Mouse (Mus musculus) midbrain, embryonic 12.5 days (tissue): ENCODE data around the gene Pigc. TPM values are rescaled to one million over a fixed set of nuclear protein-coding genes. Genes with fewer than 3 reads are reported as not detected.

ENCODE experiments used
- ATAC-seq: fragments of 200-750 bp; cut with Nextera tagmentation; 2 replicates; pipeline ENCODE4 v1.8.0; 2017; ENCODE audit warnings: low read depth, moderate TSS enrichment, moderate library complexity; ENCODE audit not compliant: low FRiP score
- H3K27ac ChIP-seq: fragments of 300-500 bp; sonication (generic); replicated peaks from 2 replicates; pipeline ENCODE4 v1.5.1; 2016; ENCODE audit warnings: mild to moderate bottlenecking
- H3K27me3 ChIP-seq: fragments of 300-500 bp; sonication (generic); 2 replicates; pipeline ENCODE4 v1.6.1; 2016; ENCODE audit warnings: mild to moderate bottlenecking
- H3K36me3 ChIP-seq: fragments of 300-500 bp; sonication (generic); 2 replicates; pipeline ENCODE4 v1.6.1; 2016
- H3K4me1 ChIP-seq: fragments of 300-500 bp; sonication (generic); 2 replicates; pipeline ENCODE4 v1.6.1; 2016
- H3K4me2 ChIP-seq: fragments of 300-500 bp; sonication (generic); replicated peaks from 2 replicates; pipeline ENCODE4 v1.6.1; 2016; ENCODE audit warnings: mild to moderate bottlenecking, moderate library complexity
- H3K4me3 ChIP-seq: fragments of 300-500 bp; sonication (generic); 2 replicates; pipeline ENCODE4 v1.5.1; 2016; ENCODE audit warnings: mild to moderate bottlenecking
- H3K9ac ChIP-seq: fragments of 300-500 bp; sonication (generic); replicated peaks from 2 replicates; pipeline ENCODE4 v1.6.1; 2016; ENCODE audit warnings: mild to moderate bottlenecking, moderate library complexity
- H3K9me3 ChIP-seq: fragments of 300-500 bp; sonication (generic); 2 replicates; pipeline ENCODE4 v1.6.1; 2016; ENCODE audit warnings: mild to moderate bottlenecking
- WGBS: fragments of 180-500 bp; shearing (Covaris S2); methylation state at CpG from one replicate; pipeline ENCODE4 v1.1.7; 2016; 5-methylcytosine and 5-hydroxymethylcytosine counted together
- polyA plus RNA-seq: library from polyadenylated mRNA; unstranded; fragments of >200 nt; fragmentation: Nextera tagmentation; extraction: Ambion mirVana; gene quantifications from 2 replicates; pipeline ENCODE4 v1.2.1, GENCODE M21; 2016

Gene Pigc
- polyA plus RNA-seq, 1 experiment from 2014 or later: 34.9 TPM

GRCm38 (mm10) chr1:161951009-161951779 lies 17.8 kb upstream of the Pigc start:
- H3K4me3 ChIP-seq: no peak overlapping the region
- WGBS: 81% methylated on average over 5 of the region's 5 CpGs
- H3K27me3 ChIP-seq: no peaks in the 10 kb centered on the region
- H3K9me3 ChIP-seq: no peaks in the 10 kb centered on the region
- no peaks in the 10 kb centered on the region for H3K4me1 ChIP-seq
- H3K9ac ChIP-seq: no peak overlapping the region
- H3K36me3 ChIP-seq: no peaks in the 10 kb centered on the region
- H3K27ac ChIP-seq: no peak overlapping the region
- ATAC-seq: no peak
- H3K4me2 ChIP-seq: no peak overlapping the region

DNA sequence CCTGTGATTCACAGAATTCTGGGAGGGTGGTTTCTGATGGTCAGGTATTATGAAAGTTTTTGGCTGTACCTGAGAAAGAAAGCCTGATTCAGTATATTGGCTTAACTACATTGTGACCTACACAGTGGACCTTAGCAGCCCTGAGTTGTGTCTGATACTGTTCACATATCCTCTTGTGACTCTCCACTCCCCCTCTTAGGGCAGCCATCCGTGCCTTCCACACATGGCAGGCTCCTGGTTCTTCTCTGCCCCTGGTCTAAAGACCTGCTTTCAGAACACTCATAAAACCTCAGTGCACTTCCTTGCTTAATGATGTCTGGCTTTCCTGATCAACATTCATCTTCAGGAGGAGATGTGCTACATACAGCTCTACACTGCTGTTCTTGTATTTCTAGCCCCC lies 16.4 kb upstream of the Pigc start:
- Histone ChIP-seq H3K9me3 (no peaks in the 10 kb centered on the region), H3K9ac (no peak overlapping the region), H3K4me2 (no peak overlapping the region), H3K27ac (no peak overlapping the region), H3K4me3 (no peak overlapping the region), H3K4me1 (no peaks in the 10 kb centered on the region), H3K36me3 (no peaks in the 10 kb centered on the region), H3K27me3 (no peaks in the 10 kb centered on the region)
- ATAC-seq: no peak
- 62% methylated on average over 1 of the region's 1 CpGs for WGBS

DNA sequence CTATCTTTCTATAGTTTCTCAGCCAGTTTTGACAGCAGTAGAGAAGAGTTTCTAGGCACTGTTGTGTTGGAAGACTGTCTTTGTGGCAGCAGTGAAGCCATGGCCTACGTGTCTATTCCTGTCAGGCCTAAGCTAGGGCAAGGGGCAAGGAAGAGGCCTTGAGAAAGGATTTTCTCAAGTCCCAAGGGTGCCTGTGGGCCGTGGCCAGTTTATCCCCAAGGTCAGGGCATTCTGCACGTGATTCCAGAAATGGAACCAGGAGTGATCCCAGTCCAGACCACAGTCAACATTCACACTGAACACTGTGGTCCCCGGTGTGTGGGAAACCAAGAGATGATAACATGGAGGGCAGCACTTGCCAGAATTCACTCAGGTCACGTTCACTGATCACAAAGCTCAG lies 13.1 kb upstream of the Pigc start:
- no peak overlapping the region for H3K4me3 ChIP-seq
- no peak for ATAC-seq
- no peaks in the 10 kb centered on the region for H3K4me1 ChIP-seq
- H3K36me3 ChIP-seq: no peaks in the 10 kb centered on the region
- H3K9ac ChIP-seq: no peak overlapping the region
- H3K9me3 ChIP-seq: no peaks in the 10 kb centered on the region
- no peak overlapping the region for H3K27ac ChIP-seq
- 70% methylated on average over 5 of the region's 5 CpGs for WGBS
- no peaks in the 10 kb centered on the region for H3K27me3 ChIP-seq
- H3K4me2 ChIP-seq: no peak overlapping the region

DNA sequence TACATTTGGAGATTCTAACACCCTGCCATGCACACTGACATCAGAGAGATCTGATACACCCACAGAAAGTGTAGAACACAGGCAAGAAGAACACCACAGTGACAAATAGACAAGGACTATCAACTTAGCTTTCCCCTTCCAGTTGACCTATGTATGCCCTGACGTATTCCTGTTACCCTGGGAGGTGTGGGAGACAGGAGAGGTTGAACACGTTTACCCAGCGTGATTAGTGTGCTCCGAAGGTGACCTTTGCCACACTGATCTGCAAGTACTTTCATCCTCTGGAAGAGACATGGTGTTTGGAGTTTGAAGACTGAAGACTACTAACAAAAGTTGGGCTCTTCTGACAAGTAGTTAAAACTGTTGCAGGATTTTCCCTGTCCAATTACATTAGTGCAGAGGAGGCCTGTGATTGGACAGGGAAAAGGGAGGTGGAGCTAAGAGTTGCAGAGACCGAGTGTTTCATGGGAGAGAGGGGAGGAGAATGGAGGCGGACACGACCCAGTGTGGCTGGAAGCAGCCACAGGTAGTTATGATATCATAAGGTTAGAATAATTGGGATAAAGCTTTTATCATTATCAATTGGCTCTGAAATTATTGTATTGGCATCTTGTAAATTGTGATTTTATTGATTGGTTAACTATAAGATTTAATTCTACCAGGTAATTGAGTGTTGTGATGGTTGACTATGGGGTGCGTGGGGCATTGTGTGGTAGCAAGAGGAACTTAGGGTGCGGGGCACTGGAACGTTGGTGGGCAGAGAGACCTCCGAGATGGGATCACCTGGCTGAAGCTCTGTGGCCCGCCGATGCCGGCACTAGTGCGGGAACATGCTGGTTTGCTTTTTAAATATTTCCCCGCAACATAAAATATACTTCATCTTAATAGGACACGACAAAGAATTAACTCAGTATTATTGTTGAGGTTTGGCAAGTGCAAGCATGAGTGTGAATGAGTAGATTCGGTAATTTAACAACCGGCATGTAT lies 10.7 kb upstream of the Pigc start:
- no peak overlapping the region for H3K4me2 ChIP-seq
- no peaks in the 10 kb centered on the region for H3K36me3 ChIP-seq
- 86% methylated on average over 19 of the region's 19 CpGs for WGBS
- H3K4me3 ChIP-seq: no peak overlapping the region
- no peaks in the 10 kb centered on the region for H3K27me3 ChIP-seq
- H3K27ac ChIP-seq: no peak overlapping the region
- ATAC-seq: no peak
- H3K9ac ChIP-seq: no peak overlapping the region
- H3K9me3 ChIP-seq: no peaks in the 10 kb centered on the region
- no peaks in the 10 kb centered on the region for H3K4me1 ChIP-seq

DNA sequence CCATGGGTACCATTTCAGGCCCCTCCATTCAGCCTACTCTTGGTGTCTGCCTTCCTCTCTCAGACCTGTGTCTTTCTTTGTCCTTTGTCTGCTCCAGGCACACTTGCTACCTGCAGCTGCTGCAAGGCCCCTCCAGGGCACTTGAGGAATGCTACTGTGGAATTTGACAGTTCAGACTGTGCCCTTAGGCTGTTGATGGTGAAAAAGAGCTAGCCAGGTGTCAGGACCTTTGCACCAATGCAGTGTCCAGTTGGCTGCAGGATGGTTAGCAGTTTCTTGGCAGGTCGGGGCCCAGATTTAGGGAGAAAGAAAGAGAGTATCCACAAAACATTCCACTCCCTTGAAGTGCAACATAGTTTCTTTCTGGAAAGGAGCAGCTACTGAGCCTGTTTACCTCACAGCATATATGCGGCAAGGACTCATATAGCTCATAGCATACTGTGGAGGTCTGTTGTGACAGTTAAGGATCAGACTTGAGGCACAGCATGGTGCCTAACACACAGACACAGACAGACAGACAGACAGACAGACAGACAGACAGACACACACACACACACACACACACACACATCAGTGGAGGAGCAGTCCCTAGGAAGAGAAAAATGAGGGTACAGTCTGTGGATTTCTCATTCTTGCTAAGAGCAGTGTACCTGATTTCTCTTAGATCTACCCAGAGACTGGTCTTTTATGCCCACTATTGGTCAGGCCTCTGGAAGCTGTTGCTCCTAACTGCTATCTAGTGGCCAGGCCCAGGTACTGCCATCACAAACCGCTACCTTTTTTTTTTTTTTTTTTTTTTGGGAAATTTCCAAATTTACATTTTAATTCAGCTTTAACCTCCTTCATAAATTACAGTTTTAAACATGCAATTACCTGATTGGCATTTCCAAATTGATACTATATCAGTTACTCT lies 6.3 kb upstream of the Pigc start:
- H3K4me2 ChIP-seq: no peak overlapping the region
- no peak overlapping the region for H3K27ac ChIP-seq
- H3K4me1 ChIP-seq: no peaks in the 10 kb centered on the region
- no peak overlapping the region for H3K4me3 ChIP-seq
- ATAC-seq: peak; percentile 69
- H3K36me3 ChIP-seq: no peaks in the 10 kb centered on the region
- no peaks in the 10 kb centered on the region for H3K9me3 ChIP-seq
- H3K27me3 ChIP-seq: peaks cover 10% of the 10 kb centered on the region; the same call in 1 of the 2 replicates
- 52% methylated on average over 3 of the region's 3 CpGs for WGBS
- H3K9ac ChIP-seq: no peak overlapping the region

- Histone ChIP-seq H3K36me3 (peaks cover 3% of the 10 kb centered on the region; the same call in 1 of the 2 replicates), H3K27me3 (peaks cover 10% of the 10 kb centered on the region; the same call in 1 of the 2 replicates), H3K9me3 (no peaks in the 10 kb centered on the region), H3K9ac (no peak overlapping the region), H3K4me3 (no peak overlapping the region), H3K4me1 (peaks cover 7% of the 10 kb centered on the region), H3K4me2 (no peak overlapping the region), H3K27ac (no peak overlapping the region)
- 85% methylated on average over 2 of the region's 2 CpGs for WGBS
- no peak for ATAC-seq
Measured at GRCm38 (mm10) chr1:161967936-161968335, 1.1 kb upstream of the Pigc start.

GRCm38 (mm10) chr1:161970874-161971273 lies 1.9 kb downstream of the Pigc start:
- Histone ChIP-seq H3K9ac (no peak overlapping the region), H3K4me1 (peaks cover 10% of the 10 kb centered on the region), H3K9me3 (no peaks in the 10 kb centered on the region), H3K4me2 (no peak overlapping the region), H3K36me3 (peaks cover 3% of the 10 kb centered on the region; the same call in 1 of the 2 replicates), H3K27ac (no peak overlapping the region), H3K27me3 (0 out of 2 replicates have a peak, but pooled peaks cover 6% of the 10 kb centered on the region), H3K4me3 (no peak overlapping the region)
- over 99% methylated on average over 9 of the region's 9 CpGs for WGBS
- ATAC-seq: no peak

DNA sequence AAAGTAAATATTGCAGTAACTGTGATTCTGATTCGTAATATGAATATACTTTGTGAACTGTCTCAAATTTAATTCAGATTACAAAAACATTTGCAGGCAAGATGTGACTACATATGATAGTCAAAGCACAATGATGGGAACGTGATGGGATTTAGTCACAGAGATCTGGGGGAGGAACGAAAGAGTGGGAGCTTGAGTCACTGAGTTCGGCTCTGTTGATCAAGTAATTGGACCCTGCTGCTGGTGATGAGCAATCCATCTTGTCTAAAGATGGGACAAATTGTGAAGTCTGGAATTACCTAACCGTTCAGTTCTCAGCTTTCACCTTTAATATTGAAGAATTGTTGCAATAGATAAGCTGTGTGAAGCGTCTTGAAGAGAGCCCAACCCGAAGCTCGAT lies 3.2 kb downstream of the Pigc start:
- no peak overlapping the region for H3K4me2 ChIP-seq
- H3K36me3 ChIP-seq: peaks cover 3% of the 10 kb centered on the region; the same call in 1 of the 2 replicates
- WGBS: 94% methylated on average over 8 of the region's 8 CpGs
- H3K4me3 ChIP-seq: no peak overlapping the region
- H3K27ac ChIP-seq: no peak overlapping the region
- H3K9me3 ChIP-seq: no peaks in the 10 kb centered on the region
- H3K4me1 ChIP-seq: peaks cover 14% of the 10 kb centered on the region
- no peak overlapping the region for H3K9ac ChIP-seq
- ATAC-seq: no peak
- H3K27me3 ChIP-seq: no peaks in the 10 kb centered on the region

GRCm38 (mm10) chr1:161976255-161977182 lies 7.5 kb downstream of the Pigc start:
- 52% methylated on average over 16 of the region's 16 CpGs for WGBS
- peak; percentile 55 for ATAC-seq
- Histone ChIP-seq H3K27ac (no peak overlapping the region), H3K36me3 (no peaks in the 10 kb centered on the region), H3K4me3 (no peak overlapping the region), H3K9ac (no peak overlapping the region), H3K4me1 (peaks cover 7% of the 10 kb centered on the region; the same call in 1 of the 2 replicates), H3K4me2 (no peak overlapping the region), H3K9me3 (no peaks in the 10 kb centered on the region), H3K27me3 (no peaks in the 10 kb centered on the region)

- Histone ChIP-seq H3K27ac (no peak overlapping the region), H3K36me3 (no peaks in the 10 kb centered on the region), H3K9me3 (no peaks in the 10 kb centered on the region), H3K27me3 (no peaks in the 10 kb centered on the region), H3K9ac (no peak overlapping the region), H3K4me2 (no peak overlapping the region), H3K4me3 (no peak overlapping the region), H3K4me1 (peaks cover 7% of the 10 kb centered on the region; the same call in 1 of the 2 replicates)
- WGBS: 76% methylated on average over 4 of the region's 4 CpGs
- ATAC-seq: no peak
Measured at GRCm38 (mm10) chr1:161977331-161977730, 8.3 kb downstream of the Pigc start.
